ENCODE assay signal across 12 mouse cellular contexts in genomic region chr2:51099987-51100386, GRCm38 (mm10). TPM values are rescaled to one million over a fixed set of nuclear protein-coding genes. Genes with fewer than 3 reads are reported as not detected.
A peak's percentile ranks its signal among the peaks of the same experiment; 100 is the strongest.
DNase-seq lines count a peak whose midpoint lies in the region; ATAC-seq lines count a peak whose summit lies in the region.
"Had no signal": no experiment of that assay in that cellular context is flagged by ENCODE, and none has a peak within 500 bp of the region (broad histone marks: within the 10 kb centered on the region; RNA-seq: fewer than 3 reads in every experiment).

No protein-coding gene starts in this region.

- H3K9me3 ChIP-seq in midbrain, embryonic 10.5 days (replicated peaks): no peaks in the 10 kb centered on the region
- H3K9me3 ChIP-seq in midbrain, embryonic 11.5 days (ENCODE audit: control insufficient read depth, low read length): no peaks in the 10 kb centered on the region
- H3K9me3 ChIP-seq in heart, embryonic 13.5 days: no peaks in the 10 kb centered on the region
- H3K9me3 ChIP-seq in midbrain, embryonic 13.5 days: no peaks in the 10 kb centered on the region
- H3K9me3 ChIP-seq in liver, embryonic 12.5 days (replicated peaks): no peaks in the 10 kb centered on the region
- H3K9me3 ChIP-seq: lung, embryonic 15.5 days; neural tube, embryonic 12.5 days had no signal

- H3K4me2 ChIP-seq in midbrain, embryonic 11.5 days: no peak overlapping the region
- H3K4me2 ChIP-seq in heart, embryonic 13.5 days: no peak overlapping the region
- H3K4me2 ChIP-seq in midbrain, embryonic 13.5 days (replicated peaks): no peak overlapping the region
- no peak overlapping the region for H3K4me2 ChIP-seq in liver, embryonic 12.5 days
- H3K4me2 ChIP-seq: lung, embryonic 15.5 days; neural tube, embryonic 12.5 days had no signal

- H3K4me1 ChIP-seq in midbrain, embryonic 10.5 days: peaks cover 14% of the 10 kb centered on the region
- H3K4me1 ChIP-seq in midbrain, embryonic 11.5 days (ENCODE audit: control insufficient read depth, insufficient read depth, low read length): peaks cover 4% of the 10 kb centered on the region; the same call in 1 of the 2 replicates
- H3K4me1 ChIP-seq in heart, embryonic 13.5 days: peaks cover 14% of the 10 kb centered on the region
- peaks cover 5% of the 10 kb centered on the region for H3K4me1 ChIP-seq in midbrain, embryonic 13.5 days (replicated peaks)
- no peaks in the 10 kb centered on the region for H3K4me1 ChIP-seq in liver, embryonic 12.5 days

- DNase-seq in cerebellum, postnatal 14 days: peak; percentile 43 to 66
- no peak for DNase-seq in cerebellum, adult 8-10 months
- no peak for DNase-seq in midbrain, embryonic 10.5 days (ENCODE audit: low spot score)
- no peak for DNase-seq in midbrain, embryonic 11.5 days (ENCODE audit: low spot score, missing footprints)
- DNase-seq in left cerebral cortex, adult 9 months (ENCODE audit: low spot score in 2 of 2): no peak
- DNase-seq: adrenal gland, postnatal 36 days; kidney, adult 8-10 months had no signal

- no peak overlapping the region for H3K4me3 ChIP-seq in midbrain, embryonic 10.5 days
- no peak overlapping the region for H3K4me3 ChIP-seq in midbrain, embryonic 11.5 days (ENCODE audit: low read depth, low read length)
- no peak overlapping the region for H3K4me3 ChIP-seq in heart, embryonic 13.5 days
- no peak overlapping the region for H3K4me3 ChIP-seq in midbrain, embryonic 13.5 days (replicated peaks)
- no peak overlapping the region for H3K4me3 ChIP-seq in liver, embryonic 12.5 days
- H3K4me3 ChIP-seq: lung, embryonic 15.5 days; neural tube, embryonic 12.5 days had no signal

- H3K27me3 ChIP-seq in midbrain, embryonic 10.5 days (ENCODE audit: low read depth, poor library complexity, severe bottlenecking): no peaks in the 10 kb centered on the region
- no peaks in the 10 kb centered on the region for H3K27me3 ChIP-seq in midbrain, embryonic 11.5 days (ENCODE audit: control insufficient read depth, insufficient read depth, low read length)
- H3K27me3 ChIP-seq in heart, embryonic 13.5 days (replicated peaks): no peaks in the 10 kb centered on the region
- no peaks in the 10 kb centered on the region for H3K27me3 ChIP-seq in midbrain, embryonic 13.5 days
- H3K27me3 ChIP-seq in liver, embryonic 12.5 days (replicated peaks): no peaks in the 10 kb centered on the region
- H3K27me3 ChIP-seq: lung, embryonic 15.5 days; neural tube, embryonic 12.5 days had no signal

- H3K36me3 ChIP-seq in midbrain, embryonic 10.5 days: no peaks in the 10 kb centered on the region
- no peaks in the 10 kb centered on the region for H3K36me3 ChIP-seq in midbrain, embryonic 11.5 days (ENCODE audit: control insufficient read depth, insufficient read depth, low read length)
- no peaks in the 10 kb centered on the region for H3K36me3 ChIP-seq in heart, embryonic 13.5 days
- no peaks in the 10 kb centered on the region for H3K36me3 ChIP-seq in midbrain, embryonic 13.5 days
- H3K36me3 ChIP-seq in liver, embryonic 12.5 days: no peaks in the 10 kb centered on the region
- H3K36me3 ChIP-seq: lung, embryonic 15.5 days; neural tube, embryonic 12.5 days had no signal

- no peak overlapping the region for H3K9ac ChIP-seq in midbrain, embryonic 11.5 days (ENCODE audit: low read length)
- no peak overlapping the region for H3K9ac ChIP-seq in heart, embryonic 13.5 days
- H3K9ac ChIP-seq in midbrain, embryonic 13.5 days (replicated peaks): no peak overlapping the region
- no peak overlapping the region for H3K9ac ChIP-seq in liver, embryonic 12.5 days
- H3K9ac ChIP-seq: lung, embryonic 15.5 days; neural tube, embryonic 12.5 days had no signal

- peak overlapping the region; percentile 46 for H3K27ac ChIP-seq in midbrain, embryonic 10.5 days (replicated peaks)
- no peak overlapping the region for H3K27ac ChIP-seq in midbrain, embryonic 11.5 days (ENCODE audit: low read depth, low read length)
- peak overlapping the region; percentile 12; the same call in 1 of the 2 replicates for H3K27ac ChIP-seq in heart, embryonic 13.5 days (replicated peaks)
- H3K27ac ChIP-seq in midbrain, embryonic 13.5 days: peak overlapping the region; percentile 37; the same call in 1 of the 2 replicates
- no peak overlapping the region for H3K27ac ChIP-seq in liver, embryonic 12.5 days
- H3K27ac ChIP-seq: neural tube, embryonic 12.5 days had no signal

- no peak for ATAC-seq in midbrain, embryonic 11.5 days (ENCODE audit: low FRiP score)
- no peak for ATAC-seq in heart, embryonic 13.5 days (ENCODE audit: extremely low read depth, insufficient number of reproducible peaks, low FRiP score, low TSS enrichment)
- ATAC-seq in midbrain, embryonic 13.5 days: 0 out of 2 replicates have a peak, but pooled peaks have one; percentile 24
- no peak for ATAC-seq in liver, embryonic 12.5 days

- WGBS in midbrain, embryonic 10.5 days: 74% methylated on average over 9 of the region's 9 CpGs
- WGBS in midbrain, embryonic 11.5 days: 64% methylated on average over 9 of the region's 9 CpGs
- 56% methylated on average over 9 of the region's 9 CpGs for WGBS in heart, embryonic 13.5 days
- WGBS in midbrain, embryonic 13.5 days: 49% methylated on average over 9 of the region's 9 CpGs
- WGBS in liver, embryonic 12.5 days (ENCODE audit: insufficient replicate concordance): 59% methylated on average over 9 of the region's 9 CpGs

RNA-seq across cellular contexts. Expression of gene Rnd3, which starts 48.9 kb away (rescaled TPM):
- polyA plus RNA-seq in midbrain, embryonic 10.5 days (2016; fragmentation: Nextera tagmentation; extraction: Ambion mirVana): 155 and 255 TPM in 2 replicates
- polyA plus RNA-seq in midbrain, embryonic 11.5 days (2014; fragmentation: Nextera tagmentation; extraction: Ambion mirVana): 338 and 393 TPM in 2 replicates
- 27.3 and 28.4 TPM in 2 replicates for polyA plus RNA-seq in heart, embryonic 13.5 days (2015; fragmentation: Nextera tagmentation; extraction: Ambion mirVana)
- 325 and 347 TPM in 2 replicates for polyA plus RNA-seq in midbrain, embryonic 13.5 days (2015; fragmentation: Nextera tagmentation; extraction: Ambion mirVana)
- 17.8 and 18.1 TPM in 2 replicates for polyA plus RNA-seq in liver, embryonic 12.5 days (2016; fragmentation: Nextera tagmentation; extraction: Ambion mirVana)

Comparison
In these comparisons a context has a peak if more than half of its experiments do, and no peak if none do; other contexts are left out.
1. DNase-seq: peak in cerebellum, postnatal 14 days (2 of 2); none in cerebellum, adult 8-10 months (single experiment), midbrain, embryonic 10.5 days (single experiment), midbrain, embryonic 11.5 days (single experiment) and left cerebral cortex, adult 9 months (0 of 2).
2. H3K27ac ChIP-seq: peak in midbrain, embryonic 10.5 days (single experiment), heart, embryonic 13.5 days (single experiment) and midbrain, embryonic 13.5 days (single experiment); none in midbrain, embryonic 11.5 days (single experiment) and liver, embryonic 12.5 days (single experiment).